Mouse (Mus musculus): ENCODE data around the gene Rbpj. TPM values are rescaled to one million over a fixed set of nuclear protein-coding genes. Genes with fewer than 3 reads are reported as not detected.
A peak's percentile ranks its signal among the peaks of the same experiment; 100 is the strongest.

The Rbpj gene
- polyA plus RNA-seq, 2 experiments, result 49.7 to 57.3 TPM

- no peak overlapping the region for H3K27ac ChIP-seq (replicated peaks; ENCODE audit: low read depth, low read length)
- no peaks in the 10 kb centered on the region for H3K27me3 ChIP-seq (ENCODE audit: control insufficient read depth, insufficient read depth, low read length)
- no peak overlapping the region for H3K4me3 ChIP-seq (replicated peaks; ENCODE audit: low read length)
- H3K9ac ChIP-seq (ENCODE audit: low read depth, low read length, severe bottlenecking), result no peak overlapping the region
- H3K36me3 ChIP-seq (ENCODE audit: control insufficient read depth, insufficient read depth, low read length), result no peaks in the 10 kb centered on the region
- DNase-seq (ENCODE audit: low spot score) (peak; percentile 40), ATAC-seq (ENCODE audit: low FRiP score, low read depth) (no peak)
- WGBS, result 82% methylated on average over 4 of the region's 5 CpGs
- no peaks in the 10 kb centered on the region for H3K4me1 ChIP-seq (ENCODE audit: control insufficient read depth, insufficient read depth, low read length)
- H3K4me2 ChIP-seq (replicated peaks; ENCODE audit: low read depth, low read length, severe bottlenecking), result no peak overlapping the region
- TF ChIP-seq POLR2A (IDR thresholded peaks at IDR 0.05; ENCODE audit: borderline replicate concordance, extremely low read depth, insufficient read depth, insufficient read length), result no peak
- no peaks in the 10 kb centered on the region for H3K9me3 ChIP-seq (ENCODE audit: control insufficient read depth, low read length)
Observed at GRCm38 (mm10) chr5:53444030-53444429, 21.9 kb upstream of the Rbpj start.

- TF ChIP-seq POLR2A (IDR thresholded peaks at IDR 0.05; ENCODE audit: borderline replicate concordance, extremely low read depth, insufficient read depth, insufficient read length), result no peak
- Histone ChIP-seq H3K4me3 (replicated peaks; ENCODE audit: low read length) (no peak overlapping the region), H3K4me2 (replicated peaks; ENCODE audit: low read depth, low read length, severe bottlenecking) (no peak overlapping the region), H3K9ac (ENCODE audit: low read depth, low read length, severe bottlenecking) (no peak overlapping the region), H3K36me3 (ENCODE audit: control insufficient read depth, insufficient read depth, low read length) (no peaks in the 10 kb centered on the region), H3K27ac (replicated peaks; ENCODE audit: low read depth, low read length) (no peak overlapping the region), H3K9me3 (ENCODE audit: control insufficient read depth, low read length) (no peaks in the 10 kb centered on the region), H3K4me1 (ENCODE audit: control insufficient read depth, insufficient read depth, low read length) (peaks cover 2% of the 10 kb centered on the region; the same call in 1 of the 2 replicates), H3K27me3 (ENCODE audit: control insufficient read depth, insufficient read depth, low read length) (no peaks in the 10 kb centered on the region)
- DNase-seq (ENCODE audit: low spot score) (peak; percentile 50), ATAC-seq (ENCODE audit: low FRiP score, low read depth) (peak; percentile 72)
- WGBS, result 57% methylated on average over 9 of the region's 9 CpGs
Observed at GRCm38 (mm10) chr5:53450945-53451344, 15.0 kb upstream of the Rbpj start.

GRCm38 (mm10) chr5:53451829-53452228 is 14.1 kb upstream of the Rbpj start:
- Histone ChIP-seq H3K9me3 (ENCODE audit: control insufficient read depth, low read length) (no peaks in the 10 kb centered on the region), H3K4me2 (replicated peaks; ENCODE audit: low read depth, low read length, severe bottlenecking) (no peak overlapping the region), H3K27ac (replicated peaks; ENCODE audit: low read depth, low read length) (no peak overlapping the region), H3K27me3 (ENCODE audit: control insufficient read depth, insufficient read depth, low read length) (no peaks in the 10 kb centered on the region), H3K9ac (ENCODE audit: low read depth, low read length, severe bottlenecking) (no peak overlapping the region), H3K36me3 (ENCODE audit: control insufficient read depth, insufficient read depth, low read length) (no peaks in the 10 kb centered on the region), H3K4me3 (replicated peaks; ENCODE audit: low read length) (no peak overlapping the region), H3K4me1 (ENCODE audit: control insufficient read depth, insufficient read depth, low read length) (peaks cover 2% of the 10 kb centered on the region; the same call in 1 of the 2 replicates)
- DNase-seq (ENCODE audit: low spot score), result no peak
- 95% methylated on average over 8 of the region's 8 CpGs for WGBS
- no peak for TF ChIP-seq POLR2A (IDR thresholded peaks at IDR 0.05; ENCODE audit: borderline replicate concordance, extremely low read depth, insufficient read depth, insufficient read length)
- no peak for ATAC-seq (ENCODE audit: low FRiP score, low read depth)

GRCm38 (mm10) chr5:53452920-53453319 is 13.0 kb upstream of the Rbpj start:
- H3K4me3 ChIP-seq (replicated peaks; ENCODE audit: low read length), result no peak overlapping the region
- no peak overlapping the region for H3K27ac ChIP-seq (replicated peaks; ENCODE audit: low read depth, low read length)
- DNase-seq (ENCODE audit: low spot score) (no peak), ATAC-seq (ENCODE audit: low FRiP score, low read depth) (no peak)
- H3K27me3 ChIP-seq (ENCODE audit: control insufficient read depth, insufficient read depth, low read length), result no peaks in the 10 kb centered on the region
- no peak for TF ChIP-seq POLR2A (IDR thresholded peaks at IDR 0.05; ENCODE audit: borderline replicate concordance, extremely low read depth, insufficient read depth, insufficient read length)
- H3K36me3 ChIP-seq (ENCODE audit: control insufficient read depth, insufficient read depth, low read length), result no peaks in the 10 kb centered on the region
- no peak overlapping the region for H3K9ac ChIP-seq (ENCODE audit: low read depth, low read length, severe bottlenecking)
- no peaks in the 10 kb centered on the region for H3K9me3 ChIP-seq (ENCODE audit: control insufficient read depth, low read length)
- no peak overlapping the region for H3K4me2 ChIP-seq (replicated peaks; ENCODE audit: low read depth, low read length, severe bottlenecking)
- peaks cover 2% of the 10 kb centered on the region; the same call in 1 of the 2 replicates for H3K4me1 ChIP-seq (ENCODE audit: control insufficient read depth, insufficient read depth, low read length)
- 84% methylated on average over 3 of the region's 3 CpGs for WGBS

- DNase-seq (ENCODE audit: low spot score), result no peak
- ATAC-seq (ENCODE audit: low FRiP score, low read depth), result no peak
- WGBS, result 87% methylated on average over 9 of the region's 9 CpGs
- no peak overlapping the region for H3K9ac ChIP-seq (ENCODE audit: low read depth, low read length, severe bottlenecking)
- no peak overlapping the region for H3K4me3 ChIP-seq (replicated peaks; ENCODE audit: low read length)
- H3K27me3 ChIP-seq (ENCODE audit: control insufficient read depth, insufficient read depth, low read length), result no peaks in the 10 kb centered on the region
- no peaks in the 10 kb centered on the region for H3K9me3 ChIP-seq (ENCODE audit: control insufficient read depth, low read length)
- H3K4me1 ChIP-seq (ENCODE audit: control insufficient read depth, insufficient read depth, low read length), result peaks cover 2% of the 10 kb centered on the region; the same call in 1 of the 2 replicates
- TF ChIP-seq POLR2A (IDR thresholded peaks at IDR 0.05; ENCODE audit: borderline replicate concordance, extremely low read depth, insufficient read depth, insufficient read length), result no peak
- H3K27ac ChIP-seq (replicated peaks; ENCODE audit: low read depth, low read length), result no peak overlapping the region
- H3K4me2 ChIP-seq (replicated peaks; ENCODE audit: low read depth, low read length, severe bottlenecking), result no peak overlapping the region
- no peaks in the 10 kb centered on the region for H3K36me3 ChIP-seq (ENCODE audit: control insufficient read depth, insufficient read depth, low read length)
Observed at GRCm38 (mm10) chr5:53454706-53455105, 11.2 kb upstream of the Rbpj start.

GRCm38 (mm10) chr5:53455459-53455858 is 10.5 kb upstream of the Rbpj start:
- Histone ChIP-seq H3K9ac (ENCODE audit: low read depth, low read length, severe bottlenecking) (no peak overlapping the region), H3K4me3 (replicated peaks; ENCODE audit: low read length) (no peak overlapping the region), H3K4me2 (replicated peaks; ENCODE audit: low read depth, low read length, severe bottlenecking) (no peak overlapping the region), H3K9me3 (ENCODE audit: control insufficient read depth, low read length) (no peaks in the 10 kb centered on the region), H3K27me3 (ENCODE audit: control insufficient read depth, insufficient read depth, low read length) (no peaks in the 10 kb centered on the region), H3K36me3 (ENCODE audit: control insufficient read depth, insufficient read depth, low read length) (no peaks in the 10 kb centered on the region), H3K4me1 (ENCODE audit: control insufficient read depth, insufficient read depth, low read length) (peaks cover 2% of the 10 kb centered on the region; the same call in 1 of the 2 replicates), H3K27ac (replicated peaks; ENCODE audit: low read depth, low read length) (no peak overlapping the region)
- DNase-seq (ENCODE audit: low spot score), result no peak
- 84% methylated on average over 5 of the region's 5 CpGs for WGBS
- no peak for TF ChIP-seq POLR2A (IDR thresholded peaks at IDR 0.05; ENCODE audit: borderline replicate concordance, extremely low read depth, insufficient read depth, insufficient read length)
- ATAC-seq (ENCODE audit: low FRiP score, low read depth), result no peak

All from limb, embryonic 14.5 days (tissue).